Mouse (Mus musculus) neural tube, postnatal 0 days (tissue): ENCODE data around the gene Ccr5. TPM values are rescaled to one million over a fixed set of nuclear protein-coding genes. Genes with fewer than 3 reads are reported as not detected.

ENCODE experiments used
- polyA plus RNA-seq: library from polyadenylated mRNA; unstranded; fragments of >200 nt; fragmentation: Nextera tagmentation; extraction: Ambion mirVana; gene quantifications from 2 replicates; pipeline ENCODE4 v1.2.1, GENCODE M21; 2015

The Ccr5 gene
- polyA plus RNA-seq: 1.7 and 2.1 TPM in 2 replicates

GRCm38 (mm10) chr9:124121387-124122184, at the start of gene Ccr5:
Ccr5 (plus strand) TSS chr9:124121543.

GRCm38 (mm10) chr9:124101723-124102122, 19.6 kb upstream of the Ccr5 start, which contains the start of gene Ccr2:
Ccr2 (plus strand) TSS chr9:124101950.

Other genes with a start within 250 kb of the Ccr5 start
- gene Ccr1, start 152.9 kb upstream of the Ccr5 start, polyA plus RNA-seq: 0.76 and 1.7 TPM in 2 replicates
- gene Ccr1l1, start 143.1 kb upstream of the Ccr5 start, polyA plus RNA-seq: not detected in 2 replicates
- 0.04 TPM in 1 of 2 replicates, not detected in the other for gene Ccr3, start 99.6 kb upstream of the Ccr5 start, polyA plus RNA-seq
- 0.10 and 0.17 TPM in 2 replicates for gene Ccr2, start 19.6 kb upstream of the Ccr5 start, polyA plus RNA-seq
- gene 2010315B03Rik, start 191.2 kb downstream of the Ccr5 start, polyA plus RNA-seq: 11.0 and 11.4 TPM in 2 replicates